Mouse (Mus musculus) frontal cortex, adult (tissue): ENCODE measurements around the gene Olfr60.

Experiments used
- ATAC-seq: cut with Nextera tagmentation; 2 replicates; pipeline ENCODE4 v1.9.2; 2017; ENCODE audit warnings: mild to moderate bottlenecking, moderate library complexity, mixed read lengths; ENCODE audit not compliant: low TSS enrichment

The Olfr60 gene

GRCm38 (mm10) chr7:140361571-140361970, at the start of gene Olfr60:
Gene Olfr60 (minus strand): TSS chr7:140361671.
- no peak for ATAC-seq

DNA sequence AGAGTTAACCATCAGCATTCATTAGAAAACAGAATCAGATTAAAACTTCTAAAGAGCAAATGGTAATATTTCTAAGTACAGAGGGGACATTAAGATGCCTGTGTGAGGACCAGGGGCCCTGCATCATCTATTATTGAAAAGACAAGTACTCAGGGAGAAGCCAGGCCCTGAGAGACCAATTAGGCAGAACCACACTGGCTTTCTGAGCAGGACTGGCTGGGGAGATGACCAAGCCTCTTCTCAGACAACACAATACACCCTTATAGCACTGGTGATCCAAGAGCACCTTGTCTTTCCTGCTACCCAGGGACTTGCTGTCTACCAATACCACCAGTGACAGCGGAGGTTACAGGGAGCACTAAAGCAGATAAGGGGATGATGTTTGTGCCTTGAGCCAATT, 41.3 kb upstream of the Olfr60 start, which contains the start of gene Olfr531:
Olfr531 (minus strand) TSS at position 101 of the 400 bp plus-strand sequence.
- ATAC-seq, result no peak

GRCm38 (mm10) chr7:140376911-140377310, 15.4 kb upstream of the Olfr60 start:
- ATAC-seq, result no peak

GRCm38 (mm10) chr7:140376231-140376630, 14.8 kb upstream of the Olfr60 start, which contains the start of gene Olfr530:
Gene Olfr530 (minus strand): TSS chr7:140376331.
- ATAC-seq, result no peak

DNA sequence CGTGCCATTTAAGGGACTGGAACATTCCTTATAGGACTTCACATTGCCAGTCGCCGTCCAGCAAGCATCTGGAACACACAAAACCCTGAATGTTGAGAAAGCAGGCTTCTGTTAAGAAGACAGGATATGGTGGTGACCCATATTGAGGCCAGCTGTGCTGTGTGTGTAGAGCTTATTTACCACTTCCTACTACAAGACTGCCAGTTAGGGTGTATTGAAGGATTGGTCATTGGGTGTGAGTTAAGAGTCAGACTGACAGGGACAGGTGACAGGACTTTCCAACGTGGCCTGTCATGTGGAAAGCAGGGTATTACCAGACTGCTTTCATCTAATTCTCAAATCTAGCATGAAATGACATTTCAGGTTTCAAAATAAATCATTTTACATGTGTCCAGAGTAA, 12.8 kb upstream of the Olfr60 start:
- ATAC-seq, result no peak

- ATAC-seq, result no peak
These were observed 27.8 kb downstream of the Olfr60 start, which contains the start of gene Olfr527 for GRCm38 (mm10) chr7:140333717-140334116. Gene Olfr527 (plus strand): TSS chr7:140334017.

DNA sequence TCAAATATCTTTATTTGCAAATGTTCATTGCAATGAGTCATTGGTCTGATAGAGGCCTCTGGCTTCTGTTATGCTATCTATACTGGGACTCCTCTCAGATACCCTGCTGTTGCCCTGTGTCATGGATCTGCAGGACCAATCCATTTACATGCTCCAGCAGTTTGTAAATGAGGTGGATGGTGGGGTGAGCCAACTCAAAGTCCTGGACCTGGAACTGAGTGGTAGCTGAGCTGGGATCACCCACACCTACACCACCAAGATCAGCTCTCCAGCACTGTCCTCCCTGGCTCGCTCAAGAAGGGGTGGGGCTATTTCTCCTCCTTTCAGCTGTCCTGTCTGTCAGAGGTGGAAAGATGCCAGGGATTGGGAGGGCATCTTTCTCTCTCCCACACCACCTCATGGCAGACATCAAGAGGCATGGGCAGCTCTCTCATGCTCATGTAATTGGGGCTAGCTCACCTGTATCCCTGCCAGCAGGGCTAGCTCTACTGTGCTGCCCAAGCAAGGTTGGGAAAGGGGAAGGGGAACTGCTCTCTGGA, 31.6 kb downstream of the Olfr60 start:
- ATAC-seq, result no peak

- ATAC-seq, result no peak
These were observed 40.3 kb downstream of the Olfr60 start for GRCm38 (mm10) chr7:140321135-140321534.

DNA sequence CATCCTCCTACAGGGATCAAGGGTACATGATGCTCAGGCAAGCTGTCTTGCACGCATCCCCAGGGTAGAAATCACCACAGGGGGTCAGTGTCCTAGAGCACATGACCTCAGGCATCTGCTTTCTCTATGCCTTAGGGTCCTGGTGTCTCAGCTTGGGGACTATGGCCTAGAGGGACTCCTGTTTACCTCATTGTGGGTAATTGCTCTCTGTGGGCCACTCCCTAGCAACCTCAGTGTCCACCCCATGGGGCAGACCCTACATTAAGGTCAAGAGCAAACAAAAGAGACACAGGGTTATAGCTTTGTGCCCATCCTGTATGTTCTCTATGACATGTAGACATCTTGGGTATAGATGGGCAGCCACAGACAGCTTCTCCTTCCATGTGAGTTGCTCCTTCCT, 40.9 kb downstream of the Olfr60 start, which contains the start of gene Olfr525:
Olfr525 (plus strand) TSS at position 301 of the 400 bp plus-strand sequence.
- ATAC-seq, result no peak

DNA sequence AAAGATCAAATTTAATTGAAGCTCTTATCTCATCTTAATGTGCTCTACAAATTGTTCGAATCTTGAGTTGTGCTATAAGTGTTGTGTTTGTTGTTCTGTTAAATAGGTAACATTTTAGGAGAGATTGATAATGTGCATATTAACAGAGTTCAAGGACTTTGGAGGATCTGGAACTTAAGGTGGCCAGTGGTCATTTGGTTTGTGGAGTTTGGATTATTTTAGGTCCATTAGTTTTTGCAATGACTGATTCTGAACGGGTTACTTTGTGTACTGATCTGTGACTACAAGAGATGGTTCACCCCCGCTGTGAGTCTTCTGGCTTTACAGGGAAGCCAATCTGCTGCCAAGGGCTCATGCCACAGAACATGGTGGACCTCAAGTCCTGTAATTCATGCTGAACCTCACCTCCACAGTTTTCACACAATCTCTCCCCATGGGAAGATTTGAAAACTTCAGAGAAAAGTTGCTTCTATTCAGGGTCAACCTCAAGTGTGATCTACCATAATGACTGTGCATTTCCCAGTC, 41.5 kb downstream of the Olfr60 start:
- no peak for ATAC-seq

GRCm38 (mm10) chr7:140299416-140299815, 62.1 kb downstream of the Olfr60 start:
- no peak for ATAC-seq

- no peak for ATAC-seq
These were observed 64.6 kb downstream of the Olfr60 start for GRCm38 (mm10) chr7:140296876-140297275.

- ATAC-seq, result no peak
These were observed 65.7 kb downstream of the Olfr60 start for GRCm38 (mm10) chr7:140295746-140296145.
